Comparison of ENCODE assay signal across 12 mouse cellular contexts in the genomic region with DNA sequence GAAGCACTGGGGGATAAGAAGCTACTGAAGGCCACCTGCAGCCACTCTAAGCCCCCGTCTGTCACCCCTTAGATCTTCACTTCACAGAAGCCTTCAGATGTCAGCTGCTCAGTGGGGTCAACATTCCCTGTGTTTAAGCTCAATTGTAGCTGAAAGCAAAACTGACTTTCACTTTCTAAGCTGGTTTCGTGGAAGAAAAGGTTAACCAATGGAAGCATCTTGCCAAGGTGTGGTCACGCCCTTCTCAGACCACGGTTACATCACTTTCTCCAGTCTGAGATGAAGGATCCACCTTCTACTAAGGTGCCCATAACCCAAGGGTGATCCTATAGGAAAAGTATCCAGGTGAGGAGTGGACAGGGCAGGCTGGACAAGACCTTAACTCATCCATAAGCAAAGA. TPM values are rescaled to one million over a fixed set of nuclear protein-coding genes. Genes with fewer than 3 reads are reported as not detected.
ATAC-seq lines count a peak whose summit lies in the region.
"Had no signal": no experiment of that assay in that cellular context is flagged by ENCODE, and none has a peak within 500 bp of the region (broad histone marks: within the 10 kb centered on the region; RNA-seq: fewer than 3 reads in every experiment).

No protein-coding gene starts in this region.

- ATAC-seq in activated CD4-positive, CD25-positive, alpha-beta regulatory T cell, adult 4 months: peak; percentile 49
- ATAC-seq in erythroblast, adult 5-6 weeks (replicated peaks; ENCODE audit: low FRiP score, poor library complexity, severe bottlenecking): peak; percentile 79
- peak; percentile 79 for ATAC-seq in granulocyte monocyte progenitor cell, adult 5-6 weeks (replicated peaks; ENCODE audit: poor library complexity, severe bottlenecking)
- peak; percentile 74 for ATAC-seq in inflammation-experienced regulatory T-cells, adult 6 months
- ATAC-seq in megakaryocyte, adult 5-6 weeks (ENCODE audit: poor library complexity, severe bottlenecking): peak; percentile 66
- ATAC-seq in megakaryocyte-erythroid progenitor cell, adult 5-6 weeks (replicated peaks; ENCODE audit: low FRiP score, low TSS enrichment, poor library complexity, severe bottlenecking): peak; percentile 47

RNA-seq across cellular contexts. Expression of a gene that starts 36.2 kb away (rescaled TPM):
- polyA plus RNA-seq in activated CD4-positive, CD25-positive, alpha-beta regulatory T cell, adult 4 months (2017; shearing (Covaris generic)): not detected
- total RNA-seq in erythroblast, adult 5-6 weeks (2015; ENCODE audit: low replicate concordance): not detected in 2 replicates
- not detected in 2 replicates for total RNA-seq in erythroblast, adult 5-6 weeks (2017; ENCODE audit: low replicate concordance)
- total RNA-seq in granulocyte monocyte progenitor cell, adult 5-6 weeks (2014; fragmentation: Nextera tagmentation): 0.81 and 0.99 TPM in 2 replicates
- not detected in 2 replicates for total RNA-seq in granulocyte monocyte progenitor cell, adult 5-6 weeks (2017)
- under 1 TPM in 2 of 3 experiments, not detected in 1; 0.09 to 0.26 TPM for polyA plus RNA-seq in inflammation-experienced regulatory T-cells, adult 6 months (2017; shearing (Covaris generic))
- total RNA-seq in megakaryocyte, adult 5-6 weeks (2015): 0.23 TPM in 1 of 2 replicates, not detected in the other
- total RNA-seq in megakaryocyte, adult 5-6 weeks (2017): not detected in 2 replicates
- not detected in 2 replicates for total RNA-seq in megakaryocyte-erythroid progenitor cell, adult 5-6 weeks (2014; fragmentation: Nextera tagmentation)
- 0.38 TPM in 1 of 2 replicates, not detected in the other for total RNA-seq in megakaryocyte-erythroid progenitor cell, adult 5-6 weeks (2017)
- total RNA-seq: adrenal gland, postnatal 25 days; CH12.LX had no signal
- polyA plus RNA-seq: adrenal gland, adult 2 months; C2C12; erythroblast, embryonic 14.5 days; G1E had no signal

RNA-seq across cellular contexts. Expression of a gene that starts 50.7 kb away (rescaled TPM):
- 10 to 100 TPM; 10.1 to 11.5 TPM for polyA plus RNA-seq in activated CD4-positive, CD25-positive, alpha-beta regulatory T cell, adult 4 months (2017; shearing (Covaris generic))
- total RNA-seq in erythroblast, adult 5-6 weeks (2015; ENCODE audit: low replicate concordance): 29.2 and 29.7 TPM in 2 replicates
- total RNA-seq in erythroblast, adult 5-6 weeks (2017; ENCODE audit: low replicate concordance): 35.7 and 40.3 TPM in 2 replicates
- 58.4 and 62.3 TPM in 2 replicates for total RNA-seq in granulocyte monocyte progenitor cell, adult 5-6 weeks (2014; fragmentation: Nextera tagmentation)
- 75.4 and 85.1 TPM in 2 replicates for total RNA-seq in granulocyte monocyte progenitor cell, adult 5-6 weeks (2017)
- polyA plus RNA-seq in inflammation-experienced regulatory T-cells, adult 6 months (2017; shearing (Covaris generic)): 1 to 10 TPM; 9.3 to 9.7 (median 9.4) TPM
- 64.1 and 69.9 TPM in 2 replicates for total RNA-seq in megakaryocyte, adult 5-6 weeks (2015)
- 94.1 and 98.6 TPM in 2 replicates for total RNA-seq in megakaryocyte, adult 5-6 weeks (2017)
- 34.1 and 37.1 TPM in 2 replicates for total RNA-seq in megakaryocyte-erythroid progenitor cell, adult 5-6 weeks (2014; fragmentation: Nextera tagmentation)
- 65.9 and 73.1 TPM in 2 replicates for total RNA-seq in megakaryocyte-erythroid progenitor cell, adult 5-6 weeks (2017)

Comparison
In these comparisons a context has a peak if more than half of its experiments do, and no peak if none do; other contexts are left out.
1. Peak in every context shown above with its lines: ATAC-seq.